Mouse (Mus musculus) testis, adult 2 months (tissue): ENCODE data around the gene Pmepa1.

Source experiments
- CTCF ChIP-seq: fragments of 200-500 bp; IDR thresholded peaks from 2 replicates; pipeline ENCODE4 v1.5.1; 2012; ENCODE audit warnings: low read depth, mild to moderate bottlenecking, inconsistent platforms, low read length, moderate library complexity; ENCODE audit not compliant: control insufficient read depth, insufficient read depth, insufficient replicate concordance
- POLR2A ChIP-seq: fragments of 200-500 bp; IDR thresholded peaks from 2 replicates; pipeline ENCODE4 v1.6.1; 2012; ENCODE audit warnings: low read depth, mild to moderate bottlenecking, inconsistent platforms, low read length, moderate library complexity; ENCODE audit not compliant: control insufficient read depth

GRCm38 (mm10) chr2:173306734-173307525, 30.6 kb upstream of the Pmepa1 start:
- TF ChIP-seq CTCF (no peak), POLR2A (no peak)
